Mouse (Mus musculus): ENCODE data around the gene Ptprd. TPM values are rescaled to one million over a fixed set of nuclear protein-coding genes. Genes with fewer than 3 reads are reported as not detected.

Gene Ptprd
- polyA plus RNA-seq, 1 experiment: 1.2 TPM

GRCm38 (mm10) chr4:75953349-75954060 is 2258.3 kb downstream of the Ptprd start:
- Histone ChIP-seq H3K27me3 (ENCODE audit: control insufficient read depth, insufficient read depth, insufficient read length) (no peaks in the 10 kb centered on the region), H3K4me3 (ENCODE audit: insufficient read depth, poor library complexity, severe bottlenecking) (no peak overlapping the region), H3K79me3 (ENCODE audit: low read depth) (no peaks in the 10 kb centered on the region), H3K36me3 (ENCODE audit: control insufficient read depth, insufficient read depth) (no peaks in the 10 kb centered on the region), H3ac (ENCODE audit: control insufficient read depth, insufficient read length, low read depth) (no peak overlapping the region), H3K79me2 (ENCODE audit: control insufficient read depth, insufficient read depth) (no peaks in the 10 kb centered on the region)
- TF ChIP-seq MAX (IDR thresholded peaks at IDR 0.05) (no peak), MYOG (IDR thresholded peaks at IDR 0.05; ENCODE audit: control insufficient read depth, extremely low read depth, insufficient read length) (no peak), MYOD1 (IDR thresholded peaks at IDR 0.05; ENCODE audit: control insufficient read depth, insufficient read length, low read depth) (no peak), CEBPB (IDR thresholded peaks at IDR 0.05; ENCODE audit: low read depth) (no peak), CTCF (IDR thresholded peaks at IDR 0.05; ENCODE audit: control insufficient read depth, insufficient read depth, insufficient read length) (no peak), USF1 (IDR thresholded peaks at IDR 0.05; ENCODE audit: low read depth) (no peak), FOSL1 (IDR thresholded peaks at IDR 0.05; ENCODE audit: insufficient read depth, low read length, poor library complexity, severe bottlenecking) (no peak)

GRCm38 (mm10) chr4:75950582-75950981 is 2261.2 kb downstream of the Ptprd start:
- H3K79me2 ChIP-seq (ENCODE audit: control insufficient read depth, insufficient read depth): no peaks in the 10 kb centered on the region
- TF ChIP-seq FOSL1 (IDR thresholded peaks at IDR 0.05; ENCODE audit: insufficient read depth, low read length, poor library complexity, severe bottlenecking): no peak
- TF ChIP-seq MYOG (IDR thresholded peaks at IDR 0.05; ENCODE audit: control insufficient read depth, extremely low read depth, insufficient read length): no peak
- no peak for TF ChIP-seq MAX (IDR thresholded peaks at IDR 0.05)
- no peak for TF ChIP-seq CTCF (IDR thresholded peaks at IDR 0.05; ENCODE audit: control insufficient read depth, insufficient read depth, insufficient read length)
- TF ChIP-seq USF1 (IDR thresholded peaks at IDR 0.05; ENCODE audit: low read depth): no peak
- TF ChIP-seq MYOD1 (IDR thresholded peaks at IDR 0.05; ENCODE audit: control insufficient read depth, insufficient read length, low read depth): no peak
- H3K27me3 ChIP-seq (ENCODE audit: control insufficient read depth, insufficient read depth, insufficient read length): no peaks in the 10 kb centered on the region
- no peaks in the 10 kb centered on the region for H3K36me3 ChIP-seq (ENCODE audit: control insufficient read depth, insufficient read depth)
- no peak overlapping the region for H3K4me3 ChIP-seq (ENCODE audit: insufficient read depth, poor library complexity, severe bottlenecking)
- no peaks in the 10 kb centered on the region for H3K79me3 ChIP-seq (ENCODE audit: low read depth)
- no peak overlapping the region for H3ac ChIP-seq (ENCODE audit: control insufficient read depth, insufficient read length, low read depth)

- no peak overlapping the region for H3K4me3 ChIP-seq (ENCODE audit: insufficient read depth, poor library complexity, severe bottlenecking)
- TF ChIP-seq CTCF (IDR thresholded peaks at IDR 0.05; ENCODE audit: control insufficient read depth, insufficient read depth, insufficient read length) (no peak), CEBPB (IDR thresholded peaks at IDR 0.05; ENCODE audit: low read depth) (no peak), FOSL1 (IDR thresholded peaks at IDR 0.05; ENCODE audit: insufficient read depth, low read length, poor library complexity, severe bottlenecking) (no peak), MAX (IDR thresholded peaks at IDR 0.05) (no peak), USF1 (IDR thresholded peaks at IDR 0.05; ENCODE audit: low read depth) (no peak), MYOG (IDR thresholded peaks at IDR 0.05; ENCODE audit: control insufficient read depth, extremely low read depth, insufficient read length) (no peak), MYOD1 (IDR thresholded peaks at IDR 0.05; ENCODE audit: control insufficient read depth, insufficient read length, low read depth) (no peak)
Observed at GRCm38 (mm10) chr4:75894871-75895270, 2316.9 kb downstream of the Ptprd start.

More at GRCm38 (mm10) chr4:75894871-75895270, 2316.9 kb downstream of the Ptprd start:
- Histone ChIP-seq H3K27me3 (ENCODE audit: control insufficient read depth, insufficient read depth, insufficient read length) (no peaks in the 10 kb centered on the region), H3K79me2 (ENCODE audit: control insufficient read depth, insufficient read depth) (no peaks in the 10 kb centered on the region), H3K79me3 (ENCODE audit: low read depth) (no peaks in the 10 kb centered on the region), H3K36me3 (ENCODE audit: control insufficient read depth, insufficient read depth) (no peaks in the 10 kb centered on the region), H3ac (ENCODE audit: control insufficient read depth, insufficient read length, low read depth) (no peak overlapping the region)

Small RNA genes within 50 kb of the gene (microRNA-seq; reads per million reads assigned to microRNA genes)
- gene Gm23159 (ENCODE audit: borderline microRNAs expressed): not detected
